Mouse (Mus musculus) heart, embryonic 11.5 days (tissue): ENCODE measurements around the gene Icosl. TPM values are rescaled to one million over a fixed set of nuclear protein-coding genes. Genes with fewer than 3 reads are reported as not detected.
A peak's percentile ranks its signal among the peaks of the same experiment; 100 is the strongest.

Source experiments
- ATAC-seq: fragments of 200-750 bp; cut with Nextera tagmentation; replicated peaks from 2 replicates; pipeline ENCODE4 v1.8.0; 2017; ENCODE audit warnings: moderate library complexity; ENCODE audit not compliant: insufficient number of reproducible peaks, low FRiP score, low TSS enrichment
- H3K27ac ChIP-seq: fragments of 300-500 bp; sonication (generic); 2 replicates; pipeline ENCODE4 v1.5.1; 2014; ENCODE audit warnings: mild to moderate bottlenecking, low read depth, low read length
- H3K27me3 ChIP-seq: fragments of 300-500 bp; sonication (generic); 2 replicates; pipeline ENCODE4 v1.6.1; 2014; ENCODE audit warnings: mild to moderate bottlenecking, low read length, mixed read lengths; ENCODE audit not compliant: control insufficient read depth, insufficient read depth
- H3K36me3 ChIP-seq: fragments of 300-500 bp; sonication (generic); 2 replicates; pipeline ENCODE4 v1.6.1; 2014; ENCODE audit warnings: mild to moderate bottlenecking, low read length, moderate library complexity, mixed read lengths; ENCODE audit not compliant: control insufficient read depth, insufficient read depth
- H3K4me1 ChIP-seq: fragments of 300-500 bp; sonication (generic); 2 replicates; pipeline ENCODE4 v1.6.1; 2014; ENCODE audit warnings: low read length; ENCODE audit not compliant: control insufficient read depth, insufficient read depth
- H3K4me2 ChIP-seq: fragments of 300-500 bp; sonication (generic); 2 replicates; pipeline ENCODE4 v1.6.1; 2014; ENCODE audit warnings: mild to moderate bottlenecking, moderate library complexity
- H3K4me3 ChIP-seq: fragments of 300-500 bp; sonication (generic); 2 replicates; pipeline ENCODE4 v1.5.1; 2014; ENCODE audit warnings: low read depth, low read length
- H3K9ac ChIP-seq: fragments of 300-500 bp; sonication (generic); 2 replicates; pipeline ENCODE4 v1.6.1; 2014; ENCODE audit warnings: mild to moderate bottlenecking, low read depth, low read length, moderate library complexity
- H3K9me3 ChIP-seq: fragments of 300-500 bp; sonication (generic); replicated peaks from 2 replicates; pipeline ENCODE4 v1.6.1; 2016; ENCODE audit warnings: low read length; ENCODE audit not compliant: control insufficient read depth
- WGBS: fragments of 180-500 bp; shearing (Covaris S2); extraction: QIAGEN DNeasy Blood & Tissue Kit; methylation state at CpG from one replicate; pipeline ENCODE4 v1.1.7; 2014; ENCODE audit not compliant: insufficient replicate concordance; 5-methylcytosine and 5-hydroxymethylcytosine counted together
- polyA plus RNA-seq: library from polyadenylated mRNA; unstranded; fragments of >200 nt; fragmentation: Nextera tagmentation; extraction: Ambion mirVana; gene quantifications from 2 replicates; pipeline ENCODE4 v1.2.1, GENCODE M21; 2014

Icosl gene
- polyA plus RNA-seq, 1 experiment from 2014 or later: 1.1 TPM

GRCm38 (mm10) chr10:78042096-78042495, 27.0 kb upstream of the Icosl start:
- WGBS: 68% methylated on average over 7 of the region's 7 CpGs
- ATAC-seq: no peak
- no peak overlapping the region for H3K4me3 ChIP-seq

GRCm38 (mm10) chr10:78042697-78043405, 26.3 kb upstream of the Icosl start:
- Histone ChIP-seq H3K27ac (no peak overlapping the region), H3K9me3 (no peaks in the 10 kb centered on the region), H3K4me2 (peak overlapping the region; percentile 51), H3K9ac (no peak overlapping the region), H3K4me3 (peak overlapping the region; percentile 22), H3K4me1 (peaks cover 6% of the 10 kb centered on the region; the same call in 1 of the 2 replicates), H3K36me3 (no peaks in the 10 kb centered on the region), H3K27me3 (peaks cover 11% of the 10 kb centered on the region)
- ATAC-seq: 0 out of 2 replicates have a peak, but pooled peaks have one; percentile 18
- 52% methylated on average over 14 of the region's 14 CpGs for WGBS

More at GRCm38 (mm10) chr10:78042096-78042495, 27.0 kb upstream of the Icosl start:
- Histone ChIP-seq H3K9ac (no peak overlapping the region), H3K4me1 (peaks cover 6% of the 10 kb centered on the region; the same call in 1 of the 2 replicates), H3K27ac (no peak overlapping the region), H3K36me3 (no peaks in the 10 kb centered on the region), H3K4me2 (no peak overlapping the region), H3K9me3 (no peaks in the 10 kb centered on the region), H3K27me3 (peaks cover 11% of the 10 kb centered on the region)

- H3K9ac ChIP-seq: no peak within 1 kb of the TSS
- no peak within 1 kb of the TSS for H3K27ac ChIP-seq
- peak within 1 kb of the TSS; percentile 22 for H3K4me3 ChIP-seq
- H3K4me1 ChIP-seq: peaks cover 6% of the 10 kb centered on the region; the same call in 1 of the 2 replicates
- WGBS: 3% methylated on average over 27 of the region's 27 CpGs
- 0 out of 2 replicates have a peak, but pooled peaks have one; percentile 27 for ATAC-seq
- peaks cover 11% of the 10 kb centered on the region for H3K27me3 ChIP-seq
- peak within 1 kb of the TSS; percentile 51 for H3K4me2 ChIP-seq
- no peaks in the 10 kb centered on the region for H3K9me3 ChIP-seq
- H3K36me3 ChIP-seq: no peaks in the 10 kb centered on the region
Observed at GRCm38 (mm10) chr10:78043406-78043836, 25.7 kb upstream of the Icosl start, which contains the start of gene Aire. Aire (minus strand) TSS chr10:78043610.

- H3K27me3 ChIP-seq: peaks cover 11% of the 10 kb centered on the region
- no peaks in the 10 kb centered on the region for H3K9me3 ChIP-seq
- H3K4me1 ChIP-seq: peaks cover 6% of the 10 kb centered on the region; the same call in 1 of the 2 replicates
- H3K9ac ChIP-seq: no peak overlapping the region
- ATAC-seq: no peak
- 86% methylated on average over 1 of the region's 1 CpGs for WGBS
- no peak overlapping the region for H3K4me2 ChIP-seq
- H3K4me3 ChIP-seq: no peak overlapping the region
- H3K36me3 ChIP-seq: no peaks in the 10 kb centered on the region
- no peak overlapping the region for H3K27ac ChIP-seq
Observed at GRCm38 (mm10) chr10:78044531-78044930, 24.6 kb upstream of the Icosl start.

GRCm38 (mm10) chr10:78046388-78046787, 22.7 kb upstream of the Icosl start:
- Histone ChIP-seq H3K27me3 (peaks cover 11% of the 10 kb centered on the region), H3K4me2 (no peak overlapping the region), H3K9me3 (no peaks in the 10 kb centered on the region), H3K4me3 (no peak overlapping the region), H3K36me3 (no peaks in the 10 kb centered on the region), H3K4me1 (peaks cover 6% of the 10 kb centered on the region; the same call in 1 of the 2 replicates), H3K9ac (no peak overlapping the region), H3K27ac (no peak overlapping the region)
- WGBS: 72% methylated on average over 4 of the region's 4 CpGs
- ATAC-seq: no peak

GRCm38 (mm10) chr10:78048061-78048730, 20.9 kb upstream of the Icosl start:
- Histone ChIP-seq H3K4me3 (no peak overlapping the region), H3K27ac (no peak overlapping the region), H3K9me3 (no peaks in the 10 kb centered on the region), H3K27me3 (peaks cover 2% of the 10 kb centered on the region), H3K36me3 (no peaks in the 10 kb centered on the region), H3K4me1 (peaks cover 4% of the 10 kb centered on the region; the same call in 1 of the 2 replicates), H3K9ac (no peak overlapping the region), H3K4me2 (no peak overlapping the region)
- WGBS: 69% methylated on average over 10 of the region's 10 CpGs
- no peak for ATAC-seq

GRCm38 (mm10) chr10:78049519-78050035, 19.5 kb upstream of the Icosl start:
- Histone ChIP-seq H3K4me2 (no peak overlapping the region), H3K9me3 (no peaks in the 10 kb centered on the region), H3K27ac (no peak overlapping the region), H3K4me1 (no peaks in the 10 kb centered on the region), H3K4me3 (no peak overlapping the region), H3K36me3 (no peaks in the 10 kb centered on the region), H3K27me3 (no peaks in the 10 kb centered on the region), H3K9ac (no peak overlapping the region)
- ATAC-seq: no peak
- WGBS: 36% methylated on average over 11 of the region's 11 CpGs

- H3K4me2 ChIP-seq: no peak overlapping the region
- no peaks in the 10 kb centered on the region for H3K36me3 ChIP-seq
- WGBS: 65% methylated on average over 19 of the region's 19 CpGs
- H3K4me1 ChIP-seq: no peaks in the 10 kb centered on the region
- no peak overlapping the region for H3K9ac ChIP-seq
- no peak for ATAC-seq
- H3K4me3 ChIP-seq: no peak overlapping the region
- no peaks in the 10 kb centered on the region for H3K9me3 ChIP-seq
- H3K27ac ChIP-seq: no peak overlapping the region
- H3K27me3 ChIP-seq: no peaks in the 10 kb centered on the region
Observed at GRCm38 (mm10) chr10:78054633-78055565, 14.2 kb upstream of the Icosl start.
